Mouse (Mus musculus) 416B (cell line): ENCODE data around the gene Rab5c.

Experiments
- DNase-seq: peaks from one replicate; pipeline ENCODE4 v3.0.0; 2011; ENCODE audit warnings: low read depth

Rab5c gene

DNA sequence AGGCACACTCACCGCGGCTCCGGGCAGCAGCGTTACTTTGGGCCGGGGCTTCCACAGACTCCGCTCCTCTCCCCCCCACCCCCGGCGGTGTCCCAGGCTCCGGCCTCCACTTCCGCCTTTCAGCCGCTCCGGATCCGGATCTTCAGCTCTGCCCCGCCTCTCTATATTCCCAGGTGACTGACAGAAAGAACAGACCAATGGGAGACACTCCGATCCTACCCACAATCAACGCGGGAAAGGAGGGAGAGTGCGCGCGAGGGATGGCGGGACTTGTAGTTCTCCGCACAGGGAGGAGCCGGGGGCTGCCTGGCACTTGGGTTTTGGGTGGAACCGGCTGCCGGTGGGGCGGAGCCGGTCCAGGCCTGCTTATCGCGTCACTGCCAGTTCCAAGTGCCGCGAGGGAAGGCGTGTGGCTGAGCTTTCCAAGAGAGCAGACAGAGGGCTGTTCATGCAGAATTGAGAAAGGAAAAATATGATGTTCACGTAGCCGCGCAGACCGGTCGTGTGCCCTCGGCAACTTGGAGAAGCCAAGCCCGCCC, at the start of gene Rab5c:
Rab5c (minus strand) TSS at position 150 of the 539 bp plus-strand sequence.
- DNase-seq, result peak; percentile 100

DNA sequence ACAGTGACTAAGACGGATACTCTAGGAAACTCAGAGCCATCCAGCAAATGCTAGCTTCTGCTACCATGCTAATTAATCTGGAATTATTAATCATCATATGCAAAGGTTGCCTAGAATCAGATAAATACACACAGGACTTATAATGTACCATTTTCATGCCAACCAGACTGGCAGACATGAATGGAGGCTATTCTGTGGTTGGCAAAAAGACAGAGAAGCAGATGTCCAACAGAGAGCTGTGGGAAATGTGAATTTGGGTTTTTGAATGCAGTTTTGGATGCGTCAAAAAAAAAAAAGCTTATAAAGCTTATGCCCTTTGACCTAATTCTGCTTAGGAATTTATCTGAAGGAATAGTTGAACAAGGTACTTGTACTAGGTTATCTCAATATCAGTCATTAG, 47.8 kb upstream of the Rab5c start:
- no peak for DNase-seq

DNA sequence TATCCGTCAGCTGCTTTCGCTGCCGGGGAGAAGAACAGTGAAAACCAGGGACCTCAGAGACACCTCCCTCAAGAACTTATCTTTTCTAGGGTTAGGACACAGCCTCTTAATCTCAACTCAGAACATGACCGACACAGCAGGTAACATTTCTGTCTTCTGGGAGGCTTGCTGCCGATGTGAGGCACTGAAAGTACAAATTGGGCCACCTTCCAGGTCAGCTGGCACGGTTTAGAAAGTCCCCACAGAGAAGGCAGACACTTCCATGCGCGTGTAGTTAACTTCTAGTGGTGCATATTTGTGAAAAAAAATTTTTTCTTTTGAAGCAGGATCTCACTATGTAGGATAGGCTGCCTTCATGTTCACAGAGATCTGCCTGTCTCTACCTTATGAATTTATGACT, 46.3 kb upstream of the Rab5c start:
- no peak for DNase-seq

DNA sequence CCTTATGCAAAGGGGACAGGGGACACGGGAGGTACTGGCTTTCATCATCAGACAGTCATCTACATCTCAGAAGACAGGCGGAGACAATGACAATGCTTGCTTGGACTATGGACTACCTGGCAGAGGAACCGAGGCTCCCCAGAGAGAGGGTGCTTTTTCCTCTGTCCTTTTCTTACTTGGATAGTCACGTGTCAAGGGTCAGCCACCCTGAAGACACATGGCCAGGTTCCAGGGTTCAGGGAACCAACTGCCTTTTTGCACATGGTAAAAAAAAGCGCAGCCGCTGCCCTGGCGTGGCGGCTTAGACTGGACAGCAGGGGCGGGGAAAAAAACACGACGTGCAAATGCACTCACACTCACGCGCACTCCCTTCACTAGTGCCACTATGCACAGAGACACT, 44.6 kb upstream of the Rab5c start:
- DNase-seq, result no peak

DNA sequence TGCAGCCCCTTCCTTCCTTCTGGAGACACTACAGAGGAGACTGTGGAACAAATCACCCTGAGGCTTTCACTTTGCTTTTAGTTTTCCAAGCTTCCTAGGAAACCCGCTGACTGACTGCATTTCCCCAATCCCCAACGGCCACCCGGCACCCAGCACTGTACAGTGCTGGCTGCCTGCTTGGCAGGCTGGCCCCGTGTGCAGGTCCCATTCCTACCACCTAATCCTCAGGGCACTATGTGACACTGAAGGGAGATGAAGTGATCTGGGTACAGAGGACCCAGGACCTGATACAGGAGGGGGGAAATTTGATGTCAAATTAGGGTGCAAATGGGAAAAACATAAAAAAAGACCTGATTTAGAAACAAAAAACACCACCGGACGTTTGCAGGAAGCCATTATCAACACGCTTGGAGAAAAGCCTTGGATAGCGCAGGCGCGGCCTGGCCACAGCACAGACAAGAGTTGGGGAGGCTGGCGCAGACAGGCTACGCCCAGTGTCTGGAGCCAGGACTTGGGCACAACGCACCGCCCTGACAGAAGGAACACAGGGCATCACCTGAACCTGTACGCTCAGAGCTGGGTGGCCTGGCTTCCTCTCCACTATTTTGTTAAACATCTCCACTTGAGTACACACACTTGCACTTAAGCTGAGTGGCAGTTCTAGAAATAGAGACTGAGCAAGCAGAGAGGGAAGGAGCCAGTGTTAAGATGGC, 43.9 kb upstream of the Rab5c start:
- DNase-seq, result no peak

DNA sequence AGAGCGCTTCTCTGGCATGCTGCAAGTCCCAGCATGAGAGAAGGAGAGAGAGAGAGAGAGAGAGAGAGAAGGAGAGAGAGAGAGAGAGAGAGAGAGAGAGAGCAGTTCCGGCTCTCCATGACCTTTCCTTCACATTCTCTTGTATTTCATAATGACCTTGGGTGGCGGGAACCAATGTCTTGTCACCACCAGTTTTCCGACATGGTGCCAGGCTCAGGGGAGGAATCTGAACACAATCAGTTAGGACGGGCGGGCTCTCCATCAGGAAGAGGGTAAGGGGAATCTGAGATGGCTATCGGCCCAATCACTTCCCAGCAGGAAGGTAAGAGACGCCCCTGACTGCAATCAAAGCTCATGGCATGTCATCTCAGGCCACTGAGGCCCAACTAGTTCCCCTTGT, 42.2 kb upstream of the Rab5c start:
- no peak for DNase-seq

DNA sequence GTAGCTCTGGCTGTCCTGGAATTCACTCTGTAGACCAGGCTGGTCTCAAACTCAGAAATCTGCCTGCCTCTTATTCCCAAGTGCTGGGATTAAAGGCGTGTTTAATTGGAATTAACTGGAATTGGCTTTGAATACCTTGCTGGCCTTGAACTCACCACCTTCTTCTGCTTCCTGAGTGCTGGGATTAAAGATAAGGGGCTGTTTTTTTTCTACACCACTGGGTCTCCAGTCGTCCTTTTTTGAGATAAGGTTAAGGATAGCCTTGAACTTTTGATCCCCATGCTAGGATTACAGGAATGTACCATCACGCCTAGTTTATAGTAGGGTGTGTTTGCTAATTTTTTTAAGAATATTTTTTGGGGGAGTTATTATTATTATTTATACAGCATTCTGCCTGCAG, 40.1 kb upstream of the Rab5c start:
- peak; percentile 35 for DNase-seq

DNA sequence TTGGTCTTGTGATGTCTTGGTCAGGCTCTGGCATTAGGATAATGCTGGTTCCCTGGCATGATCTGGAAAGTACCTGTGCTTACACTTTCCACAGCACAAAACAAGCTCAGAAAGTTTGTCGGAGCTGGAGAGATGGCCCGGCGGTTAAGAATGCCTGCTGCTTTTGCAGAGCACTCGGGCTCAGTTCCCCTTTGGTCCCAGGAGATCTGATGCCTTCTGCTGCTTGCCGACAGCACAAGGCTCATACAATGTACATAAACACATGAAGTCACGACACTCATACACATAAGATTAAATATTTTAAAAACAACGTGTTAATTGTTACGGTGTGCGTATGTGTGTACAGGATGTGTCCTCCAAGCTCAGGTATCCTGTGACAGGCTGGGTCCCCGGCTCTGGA, 37.9 kb upstream of the Rab5c start:
- no peak for DNase-seq

DNA sequence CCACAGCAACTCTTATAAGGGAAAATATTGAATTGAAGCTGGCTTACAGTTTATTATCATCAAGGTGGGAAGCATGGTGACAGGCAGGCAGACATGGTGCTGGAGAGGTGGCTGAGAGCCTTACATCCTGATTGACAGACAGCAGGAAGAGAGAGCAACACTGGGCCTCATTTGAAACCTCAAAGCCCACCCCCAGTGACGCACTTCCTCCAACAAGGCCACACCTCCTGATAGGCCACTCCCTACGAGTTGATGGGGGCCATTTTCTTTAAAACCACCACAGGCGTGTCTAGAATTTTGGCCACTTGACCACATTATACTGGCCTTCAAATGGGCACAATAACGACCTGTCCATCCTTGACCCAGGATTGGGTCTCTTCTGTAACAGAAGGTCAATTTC, 36.2 kb upstream of the Rab5c start:
- peak; percentile 32 for DNase-seq

DNA sequence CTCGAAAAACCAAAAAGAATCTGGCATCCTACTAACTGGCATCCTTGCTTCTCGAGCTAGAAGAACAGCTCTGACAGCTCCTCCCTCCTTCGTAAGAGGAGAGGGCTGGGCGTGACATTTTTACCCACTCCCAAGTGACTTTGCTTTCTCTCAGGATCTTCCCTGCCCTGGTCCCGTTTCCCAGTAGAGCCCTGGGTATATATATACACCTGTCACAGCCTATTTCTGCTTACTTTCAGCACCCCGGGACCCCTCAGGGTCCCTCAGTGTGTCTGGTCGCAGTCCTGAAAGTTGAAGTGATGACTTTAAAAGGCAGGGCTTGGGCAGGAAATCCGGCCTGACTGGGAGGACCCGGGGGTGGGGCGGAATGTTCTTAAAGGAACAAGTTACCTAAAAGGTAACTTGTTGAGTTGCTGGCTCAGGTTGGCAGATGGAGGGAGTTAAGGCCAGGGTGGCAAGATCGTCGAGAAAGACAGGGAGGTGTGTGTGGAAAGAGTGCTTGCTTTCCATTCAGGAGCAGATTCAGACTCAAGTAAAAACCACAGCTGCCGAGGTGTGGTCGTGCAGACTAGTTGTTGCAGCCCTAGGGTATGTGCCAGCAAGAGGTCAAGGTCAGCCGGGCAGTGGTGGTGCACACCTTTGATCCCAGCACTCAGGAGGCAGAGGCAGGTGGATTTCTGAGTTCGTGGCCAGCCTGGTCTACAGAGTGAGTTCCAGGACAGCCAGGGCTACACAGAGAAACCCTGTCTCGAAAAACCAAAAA, 32.8 kb upstream of the Rab5c start, which contains the start of gene Ghdc:
Ghdc (minus strand) TSS at position 312 of the 763 bp plus-strand sequence.
- DNase-seq, result peak; percentile 87

DNA sequence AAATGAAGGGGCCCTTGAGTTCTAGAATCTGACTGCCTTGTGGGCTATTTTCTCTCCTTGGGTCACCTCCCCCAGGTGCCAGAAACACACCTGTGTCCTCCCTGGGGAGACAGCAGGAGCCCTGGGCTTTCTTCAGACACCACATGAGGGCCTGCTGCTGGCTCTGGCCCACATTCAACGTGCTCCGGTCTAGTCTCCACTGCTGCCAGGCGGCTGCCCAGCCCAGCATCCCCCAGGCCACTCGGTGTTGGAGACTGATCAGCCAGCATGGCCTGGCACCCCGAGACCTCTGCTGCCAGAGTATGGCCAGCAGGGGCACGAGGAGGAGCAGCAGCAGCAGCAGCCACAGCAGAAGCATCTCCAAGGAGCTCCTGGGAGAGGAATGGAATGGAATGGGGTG, 32.0 kb upstream of the Rab5c start:
- DNase-seq, result no peak

DNA sequence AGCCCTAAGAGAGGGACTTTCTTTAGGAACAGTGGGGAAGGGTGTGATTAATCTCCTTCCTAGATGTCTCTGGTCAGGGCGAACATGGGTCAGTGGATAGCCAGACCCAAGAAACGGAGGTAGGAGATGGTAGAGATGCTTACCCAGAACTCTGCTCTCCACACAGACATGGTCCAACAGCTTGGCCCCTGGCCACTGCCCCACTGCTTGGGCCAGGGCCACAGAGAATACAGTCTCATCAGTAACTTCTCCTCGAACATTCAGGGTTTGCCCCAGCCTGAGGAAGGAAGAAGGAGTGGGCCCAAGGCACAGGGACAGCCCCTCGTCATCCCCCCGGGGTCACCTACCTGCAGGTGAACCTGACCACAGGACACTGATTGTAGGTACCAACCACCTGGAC, 29.9 kb upstream of the Rab5c start:
- no peak for DNase-seq

DNA sequence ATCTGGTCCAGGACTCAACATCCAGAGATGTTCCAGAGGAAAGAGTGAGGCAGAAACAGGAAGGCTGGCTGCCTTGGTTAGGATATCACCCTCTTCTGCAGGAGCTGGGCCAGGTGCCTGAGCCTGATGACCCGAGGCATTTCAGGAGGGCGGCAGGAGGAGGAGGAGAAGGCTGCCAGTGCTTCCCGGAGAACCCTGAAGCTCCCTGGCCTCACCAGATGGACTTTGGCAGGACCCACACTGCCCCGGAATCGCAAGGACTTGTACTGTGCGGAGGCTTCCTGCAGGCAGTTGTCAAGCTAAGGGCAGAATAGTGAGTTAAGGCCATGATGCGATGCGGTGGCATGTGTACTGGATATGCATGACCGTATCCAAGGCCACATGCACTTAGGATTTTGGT, 28.7 kb upstream of the Rab5c start:
- DNase-seq, result no peak

DNA sequence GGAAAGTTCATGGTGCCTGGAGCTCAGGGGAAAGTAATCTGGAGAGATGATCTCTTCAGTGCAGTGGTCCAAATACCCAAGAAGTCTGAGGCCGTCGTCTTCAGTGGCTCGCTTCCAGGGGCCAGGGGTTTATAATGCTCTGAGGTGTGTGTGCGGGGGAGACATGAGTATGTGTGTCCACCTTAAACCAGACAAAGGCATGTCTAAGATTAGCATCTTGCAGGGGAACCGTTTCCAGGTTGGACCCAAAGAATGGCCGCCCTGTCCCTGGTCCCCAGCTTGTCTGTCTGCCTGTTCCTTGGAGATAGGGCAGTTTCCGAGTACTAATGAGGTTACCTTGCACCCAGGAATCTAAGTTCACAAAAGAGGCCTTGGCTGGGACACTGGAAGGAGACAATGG, 24.8 kb upstream of the Rab5c start, which contains the start of gene Hcrt:
Hcrt (minus strand) TSS at position 101 of the 400 bp plus-strand sequence.
- DNase-seq, result no peak

DNA sequence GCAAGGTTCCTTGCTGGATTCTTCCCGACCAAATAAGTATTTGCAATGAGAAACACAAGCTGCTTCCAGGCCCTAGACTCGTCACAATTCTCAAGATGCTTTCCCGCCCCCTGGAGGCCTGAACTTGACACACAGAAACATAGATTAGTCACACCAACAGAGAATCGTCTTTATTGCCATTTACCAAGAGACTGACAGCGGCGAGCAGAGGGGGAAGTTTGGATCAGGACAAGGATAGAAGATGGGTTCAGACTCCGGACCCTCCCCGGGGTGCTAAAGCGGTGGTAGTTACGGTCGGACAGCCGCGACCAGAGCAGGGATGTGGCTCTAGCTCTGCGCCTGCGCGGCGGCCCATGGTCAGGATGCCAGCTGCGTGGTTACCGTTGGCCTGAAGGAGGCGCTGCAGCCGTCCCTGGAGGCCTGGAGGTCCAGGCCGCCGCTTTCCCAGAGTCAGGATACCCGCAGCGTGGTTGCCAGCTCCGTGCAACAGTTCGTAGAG, 23.6 kb upstream of the Rab5c start:
- peak; percentile 84 for DNase-seq

DNA sequence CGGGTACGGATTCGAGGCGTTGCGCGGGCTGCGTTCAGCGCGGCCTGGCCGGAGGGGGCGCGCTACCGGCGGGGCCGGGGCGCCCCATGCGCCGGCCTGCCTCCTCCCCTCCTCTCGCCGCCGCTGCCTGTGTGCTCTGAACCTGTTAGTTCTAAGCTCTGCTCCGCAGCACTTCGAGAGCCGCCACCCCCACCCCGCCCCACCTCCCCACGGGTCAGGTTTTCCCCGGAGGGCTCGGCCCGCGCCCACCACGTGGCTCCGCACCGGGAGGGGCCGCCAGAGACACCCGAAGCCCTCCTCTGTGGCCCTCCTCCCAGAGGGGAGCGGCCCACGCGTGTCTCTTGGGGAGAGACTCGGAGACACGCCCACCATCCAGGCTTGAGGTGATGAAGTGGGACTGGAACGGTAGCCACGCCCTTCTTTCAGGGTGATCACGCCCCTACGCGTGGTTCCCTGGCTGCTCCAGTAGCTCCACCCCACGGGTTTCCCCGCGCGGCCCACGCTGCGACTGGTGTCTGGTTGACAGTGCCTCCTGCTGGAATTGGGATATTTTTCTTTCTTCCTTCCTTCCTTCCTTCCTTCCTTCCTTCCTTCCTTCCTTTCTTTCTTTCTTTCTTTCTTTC, 21.7 kb upstream of the Rab5c start, which contains the start of gene Kcnh4:
Kcnh4 (minus strand) TSS at position 332 of the 623 bp plus-strand sequence.
- no peak for DNase-seq

DNA sequence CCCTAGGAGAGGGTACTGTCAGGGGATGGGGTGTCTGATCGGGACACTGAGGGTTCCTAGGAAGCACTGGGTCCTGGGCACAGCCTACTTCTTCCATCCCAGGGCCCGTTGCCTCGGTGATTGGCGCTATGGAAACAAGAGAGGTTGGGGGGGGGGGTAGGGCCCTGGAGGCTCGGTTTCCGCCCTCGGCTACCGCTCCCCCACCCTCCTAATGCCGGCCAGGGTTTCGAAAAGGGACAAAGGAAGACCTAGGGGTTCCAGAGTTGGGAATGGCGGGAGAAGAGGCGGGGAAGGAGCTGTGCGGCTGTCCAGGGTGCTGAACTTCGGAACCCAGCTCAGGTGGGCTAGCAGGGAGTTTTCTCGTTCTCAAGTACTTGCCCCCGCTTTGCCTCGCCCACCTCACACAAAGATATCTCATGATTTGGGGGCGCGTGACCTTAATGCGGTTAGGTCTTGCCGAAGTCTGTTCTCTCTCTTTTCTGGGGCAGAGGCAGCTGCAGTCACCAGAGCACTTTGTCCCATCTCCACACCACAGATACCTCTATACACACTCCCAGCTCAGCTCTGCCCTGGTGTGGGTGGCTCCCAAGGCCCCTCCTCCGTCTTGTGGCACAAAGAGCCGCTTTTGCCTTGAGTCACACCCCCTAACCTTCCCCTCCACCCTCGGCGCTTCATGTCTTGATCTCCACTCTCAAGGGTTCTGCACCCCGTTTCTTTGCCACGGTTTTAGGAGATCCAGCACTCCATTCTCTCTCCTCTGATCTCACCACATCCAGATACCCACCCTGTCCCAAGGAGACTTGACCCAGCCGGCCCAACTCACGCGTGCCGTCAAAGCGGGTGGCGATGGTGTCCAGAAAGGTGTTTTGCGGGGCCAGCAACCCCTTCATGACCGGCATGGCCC, 20.9 kb upstream of the Rab5c start:
- no peak for DNase-seq

DNA sequence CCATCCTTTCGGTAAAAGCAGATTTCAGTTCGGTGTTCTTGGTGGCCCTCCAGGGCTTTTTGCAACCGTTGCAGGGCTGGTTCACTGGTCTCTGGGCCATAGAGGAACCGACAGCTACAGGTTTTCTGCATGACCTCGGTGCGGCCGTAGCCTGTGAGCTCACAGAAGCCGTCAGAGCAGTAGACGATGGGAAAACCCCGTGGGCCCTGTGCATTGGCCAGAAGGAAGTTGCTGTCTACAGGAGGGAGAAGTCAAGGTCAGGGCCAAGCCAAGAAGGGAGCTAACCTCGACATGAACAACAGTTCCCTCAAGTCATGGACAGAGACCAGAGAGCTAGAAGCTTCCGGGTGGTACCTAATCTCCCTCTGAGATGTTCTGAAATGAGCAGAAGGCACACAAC, 19.6 kb upstream of the Rab5c start:
- peak; percentile 60 for DNase-seq

DNA sequence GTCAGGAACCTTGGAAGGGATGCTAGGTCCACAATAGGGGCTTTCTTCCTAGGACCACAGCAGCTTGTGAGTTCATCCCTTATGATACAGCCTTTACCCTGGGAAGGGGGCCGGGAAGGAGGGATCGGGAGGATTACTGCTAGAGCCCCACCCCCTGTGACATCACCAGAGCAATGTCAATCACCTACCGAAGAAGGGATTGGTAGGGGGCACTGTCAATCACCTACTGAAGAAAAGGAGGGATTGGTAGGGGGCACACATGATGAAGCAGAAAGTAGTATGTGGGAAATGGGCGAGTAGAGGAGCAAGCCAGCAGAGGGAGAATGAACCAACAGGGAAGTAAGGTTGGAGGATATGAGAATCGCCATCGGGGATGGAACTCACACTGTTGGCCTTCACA, 18.5 kb upstream of the Rab5c start:
- DNase-seq, result no peak

DNA sequence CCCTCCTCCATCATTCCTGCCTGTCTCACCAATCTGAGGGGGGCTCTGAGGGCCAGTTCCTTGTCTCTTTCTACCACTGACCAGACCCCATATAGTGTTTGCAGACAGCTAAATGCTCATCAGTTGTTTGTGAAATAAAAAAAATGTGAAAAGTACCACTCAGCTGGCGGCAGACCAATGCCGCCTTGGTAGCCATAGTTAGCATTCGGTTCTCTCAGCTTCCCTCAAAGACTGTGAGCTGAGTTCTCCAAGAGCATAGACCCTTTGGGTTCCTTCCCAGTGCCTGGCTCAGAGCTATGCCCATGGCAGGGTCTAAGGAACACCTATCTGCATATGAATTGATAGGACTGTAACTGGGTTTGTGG, 16.7 kb upstream of the Rab5c start:
- no peak for DNase-seq

DNA sequence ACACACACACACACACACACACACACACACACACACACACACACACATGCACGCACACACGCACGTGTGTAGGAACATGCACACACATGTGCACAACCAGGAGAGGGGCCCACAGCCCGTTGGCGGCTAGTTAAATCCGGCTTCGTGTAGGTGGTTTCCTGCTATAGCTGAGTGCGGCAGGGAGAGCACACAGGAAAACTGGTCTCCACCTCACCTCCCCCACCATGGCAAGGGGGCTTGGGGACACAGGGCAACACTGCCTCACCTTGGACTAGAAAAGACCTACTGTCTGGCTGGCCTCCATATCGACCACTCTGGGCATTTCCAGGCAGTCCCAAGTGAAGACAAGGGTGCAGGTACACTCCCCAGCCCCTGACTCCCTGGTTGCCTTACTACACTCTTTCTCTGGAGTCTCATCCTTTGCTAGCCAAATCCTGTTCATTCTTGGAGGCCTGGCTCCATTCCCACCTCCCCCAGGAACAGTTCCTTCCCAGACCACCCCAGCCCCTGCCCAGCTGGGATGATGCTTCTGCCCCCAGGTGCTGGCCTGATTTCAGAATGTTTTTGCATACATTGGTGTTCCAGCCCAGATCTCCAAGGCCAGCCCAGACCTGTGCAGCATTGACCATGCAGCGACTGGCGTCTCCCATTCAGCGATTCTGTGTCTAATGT, 16.1 kb upstream of the Rab5c start:
- no peak for DNase-seq
